Mouse (Mus musculus) granulocyte monocyte progenitor cell, adult 5-6 weeks (primary cell): ENCODE measurements around the gene Serinc5. TPM values are rescaled to one million over a fixed set of nuclear protein-coding genes. Genes with fewer than 3 reads are reported as not detected.
A peak's percentile ranks its signal among the peaks of the same experiment; 100 is the strongest.

Experiments used
- ATAC-seq: replicated peaks from 2 replicates; pipeline ENCODE4 v1.8.0; 2016; ENCODE audit warnings: mild to moderate bottlenecking, moderate TSS enrichment, inconsistent platforms; ENCODE audit not compliant: poor library complexity, severe bottlenecking
- total RNA-seq, 2 experiments: library from RNA; stranded (forward) in 1 of 2; stranded (reverse) in 1 of 2; fragments of 200-712, 200-1000 nt in 1 of 2; fragments of >200 nt in 1 of 2; fragmentation: Nextera tagmentation in 1 of 2; gene quantifications; 2 replicates each; pipeline ENCODE4 v1.2.3; 2014 to 2017

Serinc5 gene
- total RNA-seq, 2 experiments from 2014 or later: 5.5 to 8.7 TPM

DNA sequence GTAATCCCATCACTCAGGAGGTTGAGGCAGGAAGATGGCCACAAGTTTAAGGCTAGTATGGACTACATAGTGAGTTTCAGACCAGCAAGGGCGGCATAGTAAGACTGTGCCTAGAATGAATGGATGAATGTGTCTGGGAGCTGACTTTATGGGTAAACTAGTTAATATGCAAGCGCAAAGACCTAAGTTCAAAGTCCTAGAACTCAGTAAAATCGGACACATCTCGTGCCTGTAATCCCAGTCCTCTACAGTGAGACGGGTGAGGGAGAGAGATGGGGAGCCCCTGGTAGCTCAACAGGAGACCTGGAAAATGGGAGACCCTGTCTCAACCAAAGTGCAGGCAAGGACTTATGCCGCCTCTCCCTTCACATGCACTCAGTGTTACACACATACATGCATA, 88.5 kb downstream of the Serinc5 start:
- no peak for ATAC-seq

DNA sequence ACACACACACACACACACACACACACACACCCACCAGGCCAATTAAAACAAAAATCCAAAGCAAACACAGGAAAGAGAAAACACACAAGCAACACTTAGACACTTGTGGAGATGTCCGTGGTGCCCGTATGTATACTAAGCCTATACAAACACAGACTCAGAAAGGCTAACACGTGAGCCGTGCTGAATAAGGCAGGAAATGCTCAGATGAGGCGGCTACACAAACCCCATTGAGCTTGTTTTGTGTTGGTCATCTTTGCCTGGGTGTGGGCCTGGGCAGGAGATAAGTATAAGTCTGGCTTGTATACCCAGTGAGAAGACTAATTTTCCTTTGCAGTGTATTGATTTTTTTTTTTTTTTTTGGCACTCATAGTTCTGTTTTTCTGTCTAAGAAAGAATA, 91.1 kb downstream of the Serinc5 start:
- no peak for ATAC-seq

DNA sequence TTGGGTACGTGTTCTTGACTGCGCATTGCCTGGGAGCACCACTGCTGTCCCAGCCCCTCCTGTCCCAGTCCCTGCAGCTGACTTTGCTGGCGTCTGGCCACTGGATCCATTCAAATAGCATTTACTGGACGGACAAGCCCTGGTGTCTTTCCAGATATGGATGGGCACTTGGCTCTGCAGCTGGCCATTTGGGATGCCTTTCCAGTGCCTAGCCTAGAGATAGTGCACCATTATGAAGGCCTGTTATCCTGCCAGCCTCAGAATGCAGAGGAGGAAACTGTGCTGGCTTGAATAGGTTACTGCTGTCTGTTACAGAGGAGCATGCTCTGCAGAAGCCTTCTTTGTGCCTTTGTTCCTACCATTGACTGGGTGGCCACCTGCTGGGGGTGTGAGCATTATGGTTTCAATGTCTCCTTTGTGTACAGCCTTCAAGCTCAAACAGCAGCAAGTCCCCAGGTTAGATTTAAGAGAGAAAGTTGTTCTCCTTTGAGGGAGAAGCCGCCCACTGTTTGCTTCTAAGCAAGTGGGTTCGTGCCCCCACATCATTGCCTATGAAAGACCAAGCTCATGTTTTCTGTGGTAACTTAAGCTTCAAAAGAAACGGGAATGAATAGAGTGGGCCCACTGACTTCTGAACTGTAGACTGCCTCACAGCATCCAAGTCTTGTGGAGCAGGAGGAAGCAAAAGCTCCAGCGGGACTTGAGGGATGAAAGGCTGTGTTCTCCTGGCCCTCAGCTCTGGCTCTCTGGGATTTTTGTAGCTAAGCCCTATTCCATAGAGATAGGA, 92.5 kb downstream of the Serinc5 start:
- ATAC-seq: no peak

DNA sequence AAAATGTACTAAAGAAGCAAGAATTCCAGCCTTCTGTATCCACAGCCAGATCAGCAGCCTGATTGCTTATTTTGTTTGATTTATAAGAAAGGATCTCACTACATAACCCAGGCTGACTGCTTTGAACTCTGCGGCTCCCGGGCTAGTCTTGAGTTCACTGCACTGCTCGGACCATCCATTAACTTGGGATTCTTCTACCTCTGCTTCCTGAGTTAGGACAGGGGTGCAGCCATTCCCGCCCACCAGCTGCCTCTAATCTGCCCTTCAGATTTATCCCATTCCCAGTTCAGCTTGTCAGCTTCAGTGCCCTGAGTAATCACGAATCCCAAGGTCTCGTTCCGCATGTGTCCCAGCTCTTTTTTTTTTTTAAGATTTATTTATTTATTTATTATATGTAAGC, 93.3 kb downstream of the Serinc5 start:
- ATAC-seq: no peak

DNA sequence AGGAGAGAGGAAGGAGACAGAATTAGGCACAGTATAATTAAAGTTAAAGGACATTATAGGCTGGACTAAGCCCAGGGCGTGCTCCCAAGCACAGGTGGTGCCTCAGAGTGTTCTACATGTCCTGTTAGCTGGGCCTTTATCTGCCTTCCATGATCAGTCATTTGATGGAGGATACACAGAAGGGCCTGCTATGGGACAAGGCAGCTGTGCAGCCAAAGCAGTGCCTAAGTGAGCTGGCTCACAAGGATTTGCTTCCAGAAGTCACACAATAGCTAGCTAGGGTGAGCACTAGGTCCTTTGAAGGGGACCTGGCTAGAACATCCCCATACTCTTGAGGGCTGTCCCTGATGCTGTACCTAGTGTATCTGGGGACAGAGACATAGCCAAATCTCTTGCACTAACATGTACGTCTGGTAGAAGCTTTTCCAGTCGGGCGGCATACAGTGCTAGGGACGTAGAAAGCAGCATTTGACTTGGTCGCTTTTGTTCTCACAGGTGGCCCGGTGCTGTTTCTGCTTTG, 94.2 kb downstream of the Serinc5 start:
- no peak for ATAC-seq

DNA sequence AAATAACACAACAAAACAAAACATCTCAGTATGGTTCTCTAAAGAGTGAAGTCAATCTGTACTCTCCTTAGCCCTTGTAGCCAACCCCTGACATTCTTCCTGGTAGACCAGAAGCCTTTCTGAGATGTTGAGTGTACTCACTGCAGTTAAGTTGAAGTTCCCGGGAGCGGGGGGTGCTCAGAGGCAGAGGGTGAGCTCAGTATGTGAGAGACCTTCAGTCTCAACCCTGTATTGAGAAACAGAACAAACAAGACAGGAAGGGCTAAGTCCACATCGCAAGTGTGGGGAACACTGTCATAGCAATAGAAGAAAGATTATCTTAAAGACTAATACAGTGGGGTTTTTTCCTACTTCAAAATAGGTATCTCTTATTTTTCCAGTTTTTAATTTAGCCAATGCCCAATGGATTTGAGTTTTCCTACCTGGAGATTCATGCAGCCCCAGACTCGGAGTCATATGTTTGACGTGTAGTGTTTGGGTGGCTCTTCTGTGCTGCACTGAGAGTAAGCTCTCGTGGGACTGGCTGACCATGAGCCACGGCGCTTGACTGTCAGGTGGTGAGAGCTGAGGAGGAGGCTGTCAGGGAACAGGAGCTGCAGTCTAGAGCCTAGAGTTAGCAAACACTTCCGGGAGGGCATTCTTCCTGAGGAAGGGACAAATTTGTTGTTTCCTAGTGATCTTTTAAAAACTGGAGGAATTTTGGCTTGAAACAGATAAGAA, 95.6 kb downstream of the Serinc5 start:
- no peak for ATAC-seq

DNA sequence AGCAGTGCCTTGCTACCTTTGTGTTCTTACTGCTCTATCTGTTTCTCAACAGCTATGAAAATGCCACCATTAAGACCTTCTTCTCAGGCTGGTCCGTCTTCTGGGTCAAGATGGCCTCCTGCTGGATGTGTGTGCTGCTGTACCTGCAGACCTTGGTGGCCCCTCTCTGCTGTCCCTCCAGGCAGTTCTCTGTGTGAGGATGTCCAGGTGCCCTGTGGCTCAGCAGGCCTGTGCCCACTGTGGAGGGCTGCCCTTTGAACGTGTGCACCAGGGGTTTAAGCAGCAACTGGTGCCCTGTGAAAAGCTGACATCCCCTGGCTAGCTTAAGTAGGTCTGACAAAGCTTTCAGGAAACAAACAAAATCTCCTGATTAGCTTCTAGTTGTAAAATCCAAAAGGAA, 97.0 kb downstream of the Serinc5 start:
- ATAC-seq: no peak

DNA sequence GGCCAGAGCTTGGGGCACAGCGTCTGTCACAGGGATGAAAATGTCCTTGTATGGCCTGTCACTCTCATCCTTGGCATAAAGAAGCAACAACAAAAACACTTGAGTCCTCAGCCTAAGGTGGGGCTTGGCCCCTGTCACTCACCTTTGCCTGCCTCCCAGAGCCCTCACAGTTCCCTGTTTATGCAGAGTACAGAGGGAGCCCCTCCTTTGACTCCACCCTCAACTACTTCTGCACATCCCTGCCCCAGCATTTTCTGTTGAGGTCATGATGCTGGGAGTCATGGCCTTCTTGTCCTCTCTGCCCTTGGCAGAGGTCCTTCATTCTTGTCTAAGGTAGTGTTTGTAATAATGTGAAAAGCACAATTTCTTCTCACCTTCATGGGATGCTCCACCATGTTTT, 97.6 kb downstream of the Serinc5 start:
- no peak for ATAC-seq

DNA sequence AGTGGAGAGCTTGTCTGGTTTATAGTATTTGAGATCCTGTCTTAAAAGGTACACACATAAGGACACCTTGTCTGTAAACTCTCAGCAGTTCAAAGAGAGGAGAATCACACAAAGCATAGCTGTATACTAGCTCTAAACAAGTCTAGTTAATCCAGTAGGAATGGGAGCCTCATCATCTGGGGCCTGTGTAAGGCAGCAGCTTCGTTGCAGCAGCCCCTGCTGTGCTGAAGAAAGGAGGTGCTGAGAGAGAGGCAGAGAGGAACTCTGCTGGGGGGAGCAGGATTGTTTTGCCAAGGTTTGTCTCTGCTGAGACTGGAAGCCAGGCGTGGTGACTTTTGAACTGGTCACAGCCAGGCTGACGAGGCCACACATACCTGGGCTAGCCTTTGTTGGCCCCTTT, 98.6 kb downstream of the Serinc5 start:
- ATAC-seq: no peak

DNA sequence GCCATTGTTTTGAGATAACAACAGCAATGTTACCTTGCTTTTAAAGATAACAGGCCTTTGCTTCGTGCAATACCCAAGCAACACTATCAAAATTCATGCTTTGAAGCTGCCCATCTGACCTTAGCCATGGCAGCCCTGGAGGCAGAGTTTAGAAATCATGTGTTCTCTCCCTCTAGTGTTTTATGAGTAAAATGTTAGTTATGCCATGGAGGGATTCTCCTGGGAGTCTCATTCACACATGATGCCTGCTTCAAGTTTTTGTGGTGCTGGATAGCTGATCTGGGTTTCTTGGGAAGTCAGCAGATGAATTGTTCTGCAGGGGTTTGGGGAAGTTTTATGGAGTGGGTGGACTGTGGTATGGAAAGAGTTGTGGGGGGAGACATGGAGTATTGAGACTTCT, 99.5 kb downstream of the Serinc5 start:
- no peak for ATAC-seq

DNA sequence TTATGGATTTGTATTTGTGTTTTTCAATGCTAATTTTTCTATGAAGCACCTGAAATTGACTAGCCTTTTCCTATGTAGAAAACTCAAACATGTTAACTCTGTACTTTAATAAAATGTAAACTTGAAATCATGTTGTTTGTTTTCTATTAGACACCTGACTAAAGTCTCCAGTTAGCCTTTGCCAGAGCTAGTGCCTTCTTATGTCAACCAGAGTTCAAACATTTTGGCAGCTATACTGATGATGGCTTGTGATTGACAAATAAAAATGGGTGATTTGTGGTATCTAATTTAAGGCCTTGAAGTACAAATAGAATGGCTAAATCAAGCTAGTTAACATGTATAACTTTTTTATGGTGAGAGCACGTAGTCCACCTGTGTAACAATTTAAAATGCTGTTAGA, 100.9 kb downstream of the Serinc5 start:
- no peak for ATAC-seq

DNA sequence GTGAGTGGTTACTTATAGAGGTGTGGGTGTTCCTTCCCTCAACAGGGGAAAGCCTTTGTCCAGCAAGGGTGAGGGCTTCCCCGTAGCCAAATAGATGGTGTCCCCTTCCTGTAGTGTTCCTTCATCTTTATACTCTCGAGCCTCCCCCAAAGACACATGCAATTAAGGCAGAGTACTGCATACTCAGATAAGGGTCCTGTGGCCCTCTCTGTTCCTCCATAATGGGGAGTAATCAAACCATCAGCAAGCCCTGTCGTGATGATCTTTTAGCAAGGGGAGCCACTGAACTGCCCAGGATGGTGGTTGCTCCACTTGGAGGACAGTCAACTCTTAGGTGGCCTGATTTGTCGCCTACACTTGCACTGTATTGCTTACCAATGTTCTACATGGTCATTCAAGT, 101.7 kb downstream of the Serinc5 start:
- no peak for ATAC-seq

DNA sequence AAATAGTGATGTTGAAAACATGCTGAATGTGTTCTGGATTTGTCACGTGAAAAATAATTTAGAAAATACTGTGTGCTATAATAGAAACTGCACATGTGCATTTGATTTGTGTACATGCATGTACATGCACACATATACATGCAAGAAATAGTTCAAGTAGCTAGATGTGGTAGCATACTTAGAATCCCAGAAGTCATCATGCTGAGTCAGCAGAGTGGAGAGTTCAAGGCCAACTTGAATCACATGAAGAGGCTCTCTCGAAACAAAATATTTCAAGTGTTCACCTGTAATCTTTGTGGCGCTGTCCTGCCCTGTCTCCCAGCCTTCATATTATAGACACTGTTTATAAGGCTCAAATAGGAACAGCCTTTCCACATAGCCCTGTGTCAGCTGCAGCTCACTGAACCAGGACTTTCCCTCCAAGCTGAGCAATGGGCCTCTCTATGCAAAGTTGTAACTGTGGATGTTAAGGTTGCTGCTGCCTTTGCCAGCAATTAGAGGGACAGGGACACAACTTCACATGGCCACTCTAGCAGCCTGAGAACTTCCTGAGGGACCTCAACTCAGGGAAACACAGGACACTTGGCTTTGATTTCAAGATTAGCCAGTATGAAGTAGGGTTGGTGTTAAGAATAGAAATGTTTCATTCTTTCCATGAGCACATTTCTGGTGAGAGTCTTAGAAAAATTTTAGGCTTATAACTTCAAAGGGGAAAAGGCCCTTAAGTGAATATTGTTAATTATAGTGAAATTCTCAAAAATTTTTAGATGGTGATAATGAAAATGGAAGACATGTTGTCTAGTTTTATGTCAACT, 107.2 kb downstream of the Serinc5 start:
- ATAC-seq: no peak

DNA sequence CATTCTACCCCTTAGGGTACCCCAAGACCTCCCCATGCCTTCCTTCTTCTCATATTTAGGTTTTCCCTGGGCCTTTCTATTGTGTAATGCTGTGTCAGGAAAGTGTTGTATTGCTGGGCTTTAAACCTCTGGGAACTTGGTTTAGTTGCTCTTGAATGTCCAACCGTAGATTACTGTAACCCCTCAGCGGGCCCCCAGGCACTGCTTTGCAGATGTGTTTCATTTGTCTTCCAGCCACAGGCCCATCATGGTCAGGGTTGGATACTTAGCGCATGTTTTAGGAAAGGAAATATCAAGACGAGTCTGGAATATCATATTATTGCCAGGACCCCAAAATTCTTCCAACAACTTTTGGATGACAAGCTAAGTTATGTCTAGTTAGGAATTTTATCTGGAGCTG, 110.1 kb downstream of the Serinc5 start:
- ATAC-seq: no peak

DNA sequence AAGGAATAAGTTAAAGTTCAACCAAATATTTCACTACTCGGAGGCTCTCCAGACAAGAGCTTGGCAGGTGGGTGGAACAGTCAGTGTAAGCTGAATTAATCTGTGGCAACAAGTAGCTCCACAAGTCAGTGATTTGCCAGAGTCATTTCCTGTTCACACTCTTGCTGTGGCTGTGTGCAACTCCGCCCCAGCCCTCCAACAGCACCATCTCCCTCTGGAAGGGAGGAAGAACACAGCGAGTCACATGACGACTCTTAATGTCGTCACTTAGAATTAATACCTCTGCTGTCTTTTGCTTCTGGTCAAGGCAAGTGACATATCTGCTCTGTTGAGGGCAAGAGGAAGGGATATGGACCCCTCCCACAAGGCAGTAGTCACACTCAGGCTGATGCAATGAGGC, 111.5 kb downstream of the Serinc5 start:
- peak; percentile 95 for ATAC-seq

DNA sequence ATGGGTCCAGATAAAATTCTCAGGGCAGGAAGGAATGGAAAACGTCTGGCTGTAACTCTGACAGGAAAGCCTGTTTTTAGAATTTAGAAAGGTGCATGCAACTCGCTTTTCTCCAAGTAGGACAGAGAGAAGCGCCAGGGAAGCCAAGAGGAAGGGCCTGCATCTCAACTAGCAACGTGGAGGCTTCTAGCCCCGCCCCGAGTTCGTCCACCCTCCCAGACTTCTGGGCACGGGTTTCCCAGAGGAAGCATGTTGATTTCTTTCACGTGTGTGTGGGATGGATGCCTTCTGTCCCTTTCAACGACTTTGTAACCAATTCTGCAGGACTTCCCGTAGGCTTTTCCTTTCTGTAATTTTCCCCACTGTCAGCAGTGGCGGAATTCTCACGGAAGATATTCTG, 118.9 kb downstream of the Serinc5 start:
- no peak for ATAC-seq

DNA sequence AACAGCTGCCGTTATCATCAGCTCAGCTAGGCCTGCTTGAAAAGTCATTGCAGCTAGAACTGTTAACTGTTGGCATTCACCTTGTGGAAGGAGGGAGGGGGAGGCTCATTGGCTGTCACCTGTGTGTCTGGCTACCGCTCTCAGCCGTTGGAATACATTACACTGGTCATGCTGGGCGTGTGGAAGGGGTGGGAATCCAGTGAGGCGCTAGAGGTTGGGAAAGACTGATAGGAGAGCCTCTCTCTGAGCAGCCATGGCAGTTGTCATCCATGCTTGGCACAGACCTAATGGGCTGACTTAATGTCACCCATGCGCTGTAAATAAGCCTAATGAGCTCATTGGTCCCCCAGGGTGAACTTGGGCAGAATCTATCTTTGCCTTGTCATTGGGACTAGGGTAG, 120.9 kb downstream of the Serinc5 start:
- ATAC-seq: no peak

DNA sequence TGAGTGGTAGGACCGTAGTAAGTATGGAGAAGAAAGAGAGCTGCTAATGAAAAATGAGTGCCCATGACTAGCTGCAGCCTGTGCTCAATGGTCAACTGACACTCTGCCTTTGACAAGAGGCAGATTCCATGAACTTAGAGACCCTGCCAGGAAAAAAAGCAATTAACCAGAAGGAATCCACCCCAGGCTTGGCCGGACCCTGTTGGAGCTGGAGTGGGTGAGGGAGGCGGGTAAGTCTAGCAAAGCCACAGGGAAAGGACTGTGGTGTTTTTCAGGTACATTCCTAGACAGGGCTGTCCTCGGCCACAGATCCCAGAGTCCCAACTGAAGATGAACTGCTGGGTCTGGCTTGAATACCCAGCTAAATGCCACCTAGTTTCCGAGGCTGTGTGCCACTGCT, 121.9 kb downstream of the Serinc5 start:
- no peak for ATAC-seq

DNA sequence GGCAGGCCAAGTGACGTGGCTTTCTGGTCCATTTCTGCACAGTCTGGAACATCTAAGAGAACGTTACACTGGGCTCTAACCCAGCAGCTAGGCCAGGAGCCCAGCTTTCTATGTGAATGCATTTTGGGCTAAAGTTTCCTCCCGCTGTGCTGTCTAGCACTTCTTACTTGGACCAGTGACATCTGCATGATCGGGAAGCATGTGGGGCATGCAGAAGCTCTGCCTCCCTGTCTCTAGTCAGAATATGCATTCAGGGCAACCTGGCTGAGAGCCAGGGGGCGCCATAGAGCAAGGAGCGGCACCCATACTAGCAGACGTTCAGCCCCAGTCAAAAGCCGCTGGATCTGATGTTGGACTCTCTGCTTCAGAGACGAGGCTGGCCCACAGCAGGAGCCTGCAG, 122.4 kb downstream of the Serinc5 start:
- ATAC-seq: peak; percentile 76

DNA sequence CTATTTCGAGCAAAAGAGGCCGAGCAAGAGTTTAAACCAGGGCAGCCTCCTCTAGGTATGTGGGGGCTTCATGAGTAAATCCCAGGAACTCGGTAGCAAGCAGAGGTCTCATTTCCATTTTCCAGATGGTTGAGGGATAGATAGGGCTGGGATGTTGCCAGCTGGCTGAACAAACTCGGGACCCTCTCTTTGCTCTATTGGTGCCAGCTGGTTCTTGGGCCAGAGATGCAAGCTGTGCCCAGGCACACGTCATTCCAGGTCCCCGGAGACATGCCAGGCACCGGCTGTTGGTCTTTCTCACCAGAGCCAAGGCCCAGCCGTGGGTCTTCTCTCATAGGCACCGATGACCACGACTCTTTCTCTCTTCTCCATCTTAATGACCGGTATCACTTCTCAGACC, 122.8 kb downstream of the Serinc5 start:
- ATAC-seq: no peak

DNA sequence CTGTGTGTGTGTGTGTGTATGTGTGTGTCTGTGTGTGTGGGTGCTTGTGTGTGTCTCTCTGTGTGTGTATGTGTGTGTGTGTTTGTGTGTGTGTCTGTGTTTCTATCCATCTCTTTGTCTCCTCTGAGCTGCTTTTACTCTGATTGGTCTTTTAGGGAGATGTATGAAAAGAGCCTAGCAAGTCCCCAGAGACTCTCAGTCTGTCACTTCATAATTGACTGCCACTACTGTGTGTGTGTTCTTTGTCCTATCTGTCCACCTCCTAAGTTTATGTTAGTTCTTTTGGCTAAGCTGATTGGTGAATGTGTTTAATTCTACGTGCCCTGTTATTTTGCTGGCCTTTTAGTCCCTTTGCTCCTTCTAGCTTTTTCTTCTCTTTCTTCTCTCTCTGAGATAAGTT, 124.8 kb downstream of the Serinc5 start:
- no peak for ATAC-seq
